Mouse (Mus musculus) heart, embryonic 11.5 days (tissue): ENCODE data around the gene Lbhd2. TPM values are rescaled to one million over a fixed set of nuclear protein-coding genes. Genes with fewer than 3 reads are reported as not detected.

Experiments
- ATAC-seq: fragments of 200-750 bp; cut with Nextera tagmentation; replicated peaks from 2 replicates; pipeline ENCODE4 v1.8.0; 2017; ENCODE audit warnings: moderate library complexity; ENCODE audit not compliant: insufficient number of reproducible peaks, low FRiP score, low TSS enrichment
- H3K27ac ChIP-seq: fragments of 300-500 bp; sonication (generic); 2 replicates; pipeline ENCODE4 v1.5.1; 2014; ENCODE audit warnings: mild to moderate bottlenecking, low read depth, low read length
- H3K27me3 ChIP-seq: fragments of 300-500 bp; sonication (generic); 2 replicates; pipeline ENCODE4 v1.6.1; 2014; ENCODE audit warnings: mild to moderate bottlenecking, low read length, mixed read lengths; ENCODE audit not compliant: control insufficient read depth, insufficient read depth
- H3K36me3 ChIP-seq: fragments of 300-500 bp; sonication (generic); 2 replicates; pipeline ENCODE4 v1.6.1; 2014; ENCODE audit warnings: mild to moderate bottlenecking, low read length, moderate library complexity, mixed read lengths; ENCODE audit not compliant: control insufficient read depth, insufficient read depth
- H3K4me1 ChIP-seq: fragments of 300-500 bp; sonication (generic); 2 replicates; pipeline ENCODE4 v1.6.1; 2014; ENCODE audit warnings: low read length; ENCODE audit not compliant: control insufficient read depth, insufficient read depth
- H3K4me2 ChIP-seq: fragments of 300-500 bp; sonication (generic); 2 replicates; pipeline ENCODE4 v1.6.1; 2014; ENCODE audit warnings: mild to moderate bottlenecking, moderate library complexity
- H3K4me3 ChIP-seq: fragments of 300-500 bp; sonication (generic); 2 replicates; pipeline ENCODE4 v1.5.1; 2014; ENCODE audit warnings: low read depth, low read length
- H3K9ac ChIP-seq: fragments of 300-500 bp; sonication (generic); 2 replicates; pipeline ENCODE4 v1.6.1; 2014; ENCODE audit warnings: mild to moderate bottlenecking, low read depth, low read length, moderate library complexity
- H3K9me3 ChIP-seq: fragments of 300-500 bp; sonication (generic); replicated peaks from 2 replicates; pipeline ENCODE4 v1.6.1; 2016; ENCODE audit warnings: low read length; ENCODE audit not compliant: control insufficient read depth
- WGBS: fragments of 180-500 bp; shearing (Covaris S2); extraction: QIAGEN DNeasy Blood & Tissue Kit; methylation state at CpG from one replicate; pipeline ENCODE4 v1.1.7; 2014; ENCODE audit not compliant: insufficient replicate concordance; 5-methylcytosine and 5-hydroxymethylcytosine counted together
- polyA plus RNA-seq: library from polyadenylated mRNA; unstranded; fragments of >200 nt; fragmentation: Nextera tagmentation; extraction: Ambion mirVana; gene quantifications from 2 replicates; pipeline ENCODE4 v1.2.1, GENCODE M21; 2014

The Lbhd2 gene
- 0.50 TPM in 1 of 2 replicates, not detected in the other for polyA plus RNA-seq

DNA sequence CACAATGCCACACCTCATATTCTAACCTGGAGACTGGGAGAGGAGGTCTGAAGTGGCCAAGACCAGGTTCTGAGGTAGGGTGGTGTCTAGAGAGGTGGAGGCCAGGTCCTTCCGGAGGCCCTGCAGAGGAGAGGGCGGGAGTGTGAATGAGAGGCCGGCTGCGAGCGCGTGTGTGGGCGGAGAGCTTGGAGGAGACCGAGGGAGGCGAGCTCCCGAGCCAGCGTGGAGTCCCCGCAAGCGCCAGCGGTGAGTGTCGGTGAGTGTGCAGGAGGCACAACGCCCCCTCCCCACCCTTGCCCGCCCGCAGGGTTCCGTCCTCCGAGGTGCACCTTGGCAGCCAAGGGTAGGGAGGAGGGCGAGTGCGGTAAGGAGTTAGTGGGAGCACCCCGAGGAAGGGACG is at the start of gene Lbhd2:
Gene Lbhd2 (plus strand): TSS at position 188 of the 400 bp plus-strand sequence.
- Histone ChIP-seq H3K27me3 (peaks cover 49% of the 10 kb centered on the region), H3K4me1 (peaks cover 6% of the 10 kb centered on the region), H3K4me3 (peak within 1 kb of the TSS; percentile 25), H3K4me2 (peak within 1 kb of the TSS; percentile 54), H3K27ac (no peak within 1 kb of the TSS), H3K36me3 (no peaks in the 10 kb centered on the region), H3K9ac (no peak within 1 kb of the TSS), H3K9me3 (no peaks in the 10 kb centered on the region)
- WGBS, result 1% methylated on average over 24 of the region's 24 CpGs
- ATAC-seq, result no peak

DNA sequence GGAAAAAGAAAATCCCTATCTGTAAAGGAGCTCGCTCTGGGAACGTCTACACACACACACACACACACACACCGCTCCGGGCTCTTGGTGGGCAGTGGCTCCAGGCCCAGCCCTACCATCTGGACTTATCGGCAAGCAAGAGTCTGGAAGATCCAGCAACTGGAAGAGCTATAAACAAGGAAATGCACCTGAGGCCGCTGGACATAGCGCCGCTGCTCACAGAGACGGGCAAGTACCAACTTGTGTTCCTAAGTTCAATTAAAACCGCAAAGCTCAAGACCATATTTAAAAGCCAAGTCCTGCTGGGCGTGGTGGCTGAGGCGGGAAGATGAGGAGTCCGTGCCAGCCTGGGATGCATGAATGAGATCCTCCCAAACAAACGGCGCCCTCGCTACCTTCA is 45.9 kb upstream of the Lbhd2 start:
- WGBS, result 89% methylated on average over 16 of the region's 16 CpGs
- no peak for ATAC-seq
- H3K4me2 ChIP-seq, result no peak overlapping the region
- H3K27ac ChIP-seq, result no peak overlapping the region
- no peak overlapping the region for H3K9ac ChIP-seq
- no peaks in the 10 kb centered on the region for H3K27me3 ChIP-seq
- H3K4me1 ChIP-seq, result peaks cover 42% of the 10 kb centered on the region
- H3K4me3 ChIP-seq, result no peak overlapping the region
- H3K9me3 ChIP-seq, result no peaks in the 10 kb centered on the region
- H3K36me3 ChIP-seq, result no peaks in the 10 kb centered on the region

DNA sequence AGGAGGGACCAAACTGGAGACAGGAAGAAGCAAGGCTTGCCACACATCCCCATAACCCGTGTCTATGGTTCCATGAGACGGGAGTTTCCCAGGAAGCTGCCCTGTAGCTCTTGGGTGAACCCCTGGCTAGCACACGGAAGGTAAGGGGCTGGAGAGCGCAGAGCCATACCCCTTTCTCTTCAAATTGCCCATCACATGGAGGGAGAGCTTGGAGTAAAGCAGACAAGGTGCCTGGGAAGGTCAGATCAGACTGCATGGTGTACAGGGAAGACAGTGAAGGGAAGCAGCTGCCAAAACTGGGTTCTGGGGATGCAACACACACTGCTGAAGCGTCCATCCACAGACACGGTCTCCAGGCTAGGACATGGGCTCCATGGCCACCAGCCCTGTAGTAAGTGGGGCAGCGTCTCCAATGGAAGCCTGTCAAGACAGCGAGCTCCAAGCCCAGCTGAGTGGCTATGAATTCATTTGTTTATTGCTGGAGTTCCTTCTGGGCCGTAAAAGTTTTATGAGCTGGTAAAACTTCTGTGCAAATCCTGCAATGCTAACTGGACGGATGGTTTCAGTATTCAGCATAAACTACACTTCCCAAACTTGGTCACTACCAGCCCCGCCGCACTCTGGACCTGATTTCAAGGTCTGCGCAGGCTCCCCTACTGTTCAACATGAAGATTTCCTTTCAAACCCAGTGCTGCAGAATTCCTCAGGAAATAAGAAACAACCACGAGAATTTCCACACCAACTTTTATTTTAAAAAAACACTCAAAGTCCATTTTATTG is 45.1 kb upstream of the Lbhd2 start:
- no peak overlapping the region for H3K27ac ChIP-seq
- no peak for ATAC-seq

DNA sequence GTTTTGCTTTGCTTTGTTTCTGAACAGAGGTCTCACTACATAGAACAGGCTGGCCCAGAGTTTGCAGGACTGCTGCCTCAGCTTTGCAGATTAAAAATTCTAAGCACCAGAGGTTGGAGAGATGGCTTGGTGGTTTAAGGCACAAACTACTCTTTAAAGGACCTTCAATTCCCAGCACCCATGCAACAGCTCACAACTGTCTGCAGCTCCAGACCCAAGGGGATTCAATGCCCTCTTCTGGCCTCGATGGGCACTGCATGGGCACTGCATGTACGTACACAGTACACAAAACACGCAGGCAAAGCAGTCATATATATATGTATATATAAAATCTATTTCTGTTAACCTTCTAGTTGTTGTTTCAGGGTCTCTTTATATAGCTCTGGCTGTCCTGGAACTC is 42.4 kb upstream of the Lbhd2 start:
- H3K9me3 ChIP-seq, result no peaks in the 10 kb centered on the region
- H3K4me2 ChIP-seq, result no peak overlapping the region
- no peak overlapping the region for H3K4me3 ChIP-seq
- no peaks in the 10 kb centered on the region for H3K27me3 ChIP-seq
- no peak for ATAC-seq
- no peak overlapping the region for H3K9ac ChIP-seq
- no peak overlapping the region for H3K27ac ChIP-seq
- H3K36me3 ChIP-seq, result no peaks in the 10 kb centered on the region
- 77% methylated on average over 3 of the region's 3 CpGs for WGBS
- peaks cover 50% of the 10 kb centered on the region for H3K4me1 ChIP-seq

More for the DNA sequence above, 45.1 kb upstream of the Lbhd2 start:
- no peaks in the 10 kb centered on the region for H3K36me3 ChIP-seq
- WGBS, result 78% methylated on average over 14 of the region's 14 CpGs
- no peaks in the 10 kb centered on the region for H3K27me3 ChIP-seq
- peaks cover 42% of the 10 kb centered on the region for H3K4me1 ChIP-seq
- no peak overlapping the region for H3K4me2 ChIP-seq
- no peaks in the 10 kb centered on the region for H3K9me3 ChIP-seq
- no peak overlapping the region for H3K9ac ChIP-seq
- no peak overlapping the region for H3K4me3 ChIP-seq

DNA sequence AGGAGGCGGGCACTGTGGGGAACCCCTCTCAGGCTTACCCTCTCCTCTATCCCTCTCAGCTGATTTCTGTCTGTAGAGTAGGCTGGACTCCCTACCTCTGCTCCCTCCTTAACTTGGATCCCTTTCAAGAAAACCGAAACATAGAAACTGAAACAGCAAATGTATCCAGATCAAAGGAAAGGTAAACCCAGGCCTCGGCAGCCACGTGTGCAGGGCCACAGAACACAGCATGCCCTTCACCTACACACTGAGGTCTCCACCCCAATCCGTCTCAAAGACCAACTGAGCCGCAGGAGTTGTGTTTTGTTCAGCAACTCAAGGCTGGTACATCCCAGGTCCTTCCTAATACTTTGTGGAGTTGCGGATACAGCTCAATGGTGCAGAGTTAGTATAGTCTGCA is 39.5 kb upstream of the Lbhd2 start:
- H3K27ac ChIP-seq, result no peak overlapping the region
- H3K36me3 ChIP-seq, result no peaks in the 10 kb centered on the region
- 75% methylated on average over 7 of the region's 7 CpGs for WGBS
- peaks cover 46% of the 10 kb centered on the region for H3K4me1 ChIP-seq
- H3K9me3 ChIP-seq, result no peaks in the 10 kb centered on the region
- no peaks in the 10 kb centered on the region for H3K27me3 ChIP-seq
- no peak overlapping the region for H3K4me2 ChIP-seq
- no peak overlapping the region for H3K4me3 ChIP-seq
- H3K9ac ChIP-seq, result no peak overlapping the region
- no peak for ATAC-seq

DNA sequence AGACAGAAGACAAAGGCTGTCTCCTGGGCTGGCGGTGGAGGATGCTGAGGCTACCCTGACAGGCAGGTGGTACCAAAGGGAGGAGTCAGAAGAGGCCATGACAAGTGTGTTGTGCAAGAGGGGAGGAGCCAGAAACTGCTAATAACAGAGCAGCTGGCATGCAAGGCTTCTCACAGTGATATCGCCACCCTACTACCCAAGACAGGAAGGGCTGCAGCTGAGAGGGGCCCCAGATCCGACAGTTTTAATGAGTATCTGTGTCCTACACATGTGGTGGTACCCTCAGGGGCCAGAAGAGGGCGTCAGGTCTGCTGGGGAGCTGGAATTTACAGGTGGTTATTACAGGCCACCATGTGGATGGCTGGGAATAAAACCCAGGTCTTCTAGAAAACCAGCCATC is 36.4 kb upstream of the Lbhd2 start:
- Histone ChIP-seq H3K9me3 (no peaks in the 10 kb centered on the region), H3K4me2 (no peak overlapping the region), H3K4me1 (peaks cover 59% of the 10 kb centered on the region), H3K27me3 (no peaks in the 10 kb centered on the region), H3K9ac (no peak overlapping the region), H3K4me3 (no peak overlapping the region), H3K36me3 (no peaks in the 10 kb centered on the region), H3K27ac (no peak overlapping the region)
- WGBS, result 50% methylated on average over 4 of the region's 4 CpGs
- ATAC-seq, result no peak

DNA sequence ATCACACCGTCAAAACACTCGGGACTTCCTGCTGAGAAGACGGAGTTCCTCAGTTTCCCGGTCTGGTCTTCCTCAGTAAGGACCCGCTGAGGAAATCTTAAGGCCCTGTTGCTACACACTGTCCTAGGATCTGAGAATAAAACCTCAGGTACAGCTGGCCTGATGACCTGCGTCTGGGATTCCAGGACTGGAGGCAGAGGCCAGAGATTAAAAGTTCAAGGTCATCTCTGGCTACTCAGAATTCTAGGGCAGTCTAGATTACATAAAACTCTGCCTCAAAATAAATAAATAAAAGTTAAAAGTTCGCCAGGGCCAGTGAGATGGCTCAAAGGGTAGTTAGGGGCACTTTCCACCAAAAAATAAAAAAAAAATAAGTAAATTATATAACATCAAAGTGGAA is 34.7 kb upstream of the Lbhd2 start:
- Histone ChIP-seq H3K4me3 (no peak overlapping the region), H3K27me3 (no peaks in the 10 kb centered on the region), H3K27ac (no peak overlapping the region), H3K36me3 (no peaks in the 10 kb centered on the region), H3K4me2 (no peak overlapping the region), H3K4me1 (peaks cover 59% of the 10 kb centered on the region), H3K9me3 (no peaks in the 10 kb centered on the region), H3K9ac (no peak overlapping the region)
- no peak for ATAC-seq
- 64% methylated on average over 7 of the region's 7 CpGs for WGBS

DNA sequence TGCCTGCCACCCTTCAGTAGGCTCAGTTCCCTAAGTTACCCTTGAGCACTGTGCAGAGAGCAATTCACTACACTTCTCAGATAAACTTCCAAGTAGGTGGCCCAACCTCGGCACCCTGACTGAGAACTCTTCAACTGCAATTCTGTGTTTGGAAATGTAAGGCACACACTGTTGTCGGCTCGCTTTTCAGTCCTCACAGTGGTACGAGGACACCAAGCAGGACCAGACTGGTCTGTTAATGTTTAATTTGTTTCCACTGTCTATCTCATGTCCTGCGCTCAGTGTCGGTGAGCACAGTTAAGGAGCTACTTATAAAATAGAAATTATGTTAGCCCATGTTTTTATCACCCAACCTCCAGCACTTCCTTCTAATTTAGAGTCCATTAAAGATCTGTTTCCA is 33.2 kb upstream of the Lbhd2 start:
- H3K27me3 ChIP-seq, result no peaks in the 10 kb centered on the region
- WGBS, result 74% methylated on average over 6 of the region's 6 CpGs
- H3K4me3 ChIP-seq, result no peak overlapping the region
- H3K4me2 ChIP-seq, result no peak overlapping the region
- no peaks in the 10 kb centered on the region for H3K36me3 ChIP-seq
- H3K4me1 ChIP-seq, result peaks cover 47% of the 10 kb centered on the region
- H3K9me3 ChIP-seq, result no peaks in the 10 kb centered on the region
- H3K9ac ChIP-seq, result no peak overlapping the region
- no peak for ATAC-seq
- H3K27ac ChIP-seq, result no peak overlapping the region

DNA sequence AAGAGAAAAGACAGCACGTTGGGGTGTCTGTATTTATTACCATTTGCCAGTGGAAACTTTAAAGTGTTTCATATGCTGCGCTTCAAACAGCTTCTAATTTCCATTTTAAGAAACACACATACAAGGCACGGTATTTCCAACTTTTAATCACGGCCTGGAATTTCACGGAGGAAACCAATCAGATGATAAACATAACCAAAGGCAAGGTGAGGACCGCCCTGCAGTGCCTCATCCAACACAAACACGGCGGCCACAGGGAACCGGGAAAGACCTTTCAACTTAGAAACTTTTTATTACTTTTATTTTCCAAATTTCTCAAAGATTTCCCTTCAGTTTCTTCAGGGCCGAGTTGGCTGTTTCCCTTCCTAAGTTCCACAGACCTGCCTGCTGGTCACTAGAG is 31.9 kb upstream of the Lbhd2 start:
- no peaks in the 10 kb centered on the region for H3K27me3 ChIP-seq
- peak overlapping the region; percentile 87 for H3K4me2 ChIP-seq
- no peak overlapping the region for H3K27ac ChIP-seq
- no peak overlapping the region for H3K9ac ChIP-seq
- WGBS, result 63% methylated on average over 10 of the region's 10 CpGs
- ATAC-seq, result no peak
- peaks cover 35% of the 10 kb centered on the region for H3K4me1 ChIP-seq
- no peaks in the 10 kb centered on the region for H3K36me3 ChIP-seq
- H3K9me3 ChIP-seq, result no peaks in the 10 kb centered on the region
- no peak overlapping the region for H3K4me3 ChIP-seq
